Mouse (Mus musculus) left cerebral cortex, postnatal 25 days (tissue): ENCODE measurements around the gene Man1c1. TPM values are rescaled to one million over a fixed set of nuclear protein-coding genes. Genes with fewer than 3 reads are reported as not detected.

ENCODE experiments used
- DNase-seq, 2 experiments: peaks; one replicate each; pipeline ENCODE4 v3.0.0; 2022; ENCODE audit warnings: low spot score in 2 of 2, mixed read lengths in 1 of 2
- intact Hi-C: fragments of 180-260 bp; cut with DNase I; formaldehyde crosslinking; loops from one replicate; pipeline ENCODE4 v1.15.1; 2025
- total RNA-seq, 2 experiments: library from RNA; stranded (reverse); gene quantifications; 2 replicates each; pipeline ENCODE4 v1.2.3; 2021

Man1c1 gene
- total RNA-seq, 2 experiments from 2014 or later, result 42.3 to 42.7 TPM

DNA sequence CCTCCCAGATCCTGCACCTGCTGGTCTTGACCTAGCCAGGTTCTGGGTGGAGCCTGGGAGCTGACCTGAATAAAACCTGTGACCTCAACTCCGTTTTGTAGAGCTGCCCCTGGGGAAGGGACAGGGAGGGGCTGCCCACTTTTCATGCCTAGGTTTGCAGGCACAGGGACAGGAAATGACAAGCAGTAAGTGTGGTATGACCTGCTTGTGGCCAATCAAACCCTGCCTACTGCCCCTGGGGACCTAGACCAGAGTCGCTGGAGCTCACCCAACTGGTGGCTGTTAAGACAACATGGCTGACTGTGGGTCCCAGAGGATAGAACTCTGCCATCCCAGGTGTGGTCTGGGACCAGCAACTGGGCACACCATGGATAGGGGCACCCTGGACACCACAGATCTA, 51.9 kb downstream of the Man1c1 start:
- intact Hi-C loops, result no loop called here
- no peak for DNase-seq

DNA sequence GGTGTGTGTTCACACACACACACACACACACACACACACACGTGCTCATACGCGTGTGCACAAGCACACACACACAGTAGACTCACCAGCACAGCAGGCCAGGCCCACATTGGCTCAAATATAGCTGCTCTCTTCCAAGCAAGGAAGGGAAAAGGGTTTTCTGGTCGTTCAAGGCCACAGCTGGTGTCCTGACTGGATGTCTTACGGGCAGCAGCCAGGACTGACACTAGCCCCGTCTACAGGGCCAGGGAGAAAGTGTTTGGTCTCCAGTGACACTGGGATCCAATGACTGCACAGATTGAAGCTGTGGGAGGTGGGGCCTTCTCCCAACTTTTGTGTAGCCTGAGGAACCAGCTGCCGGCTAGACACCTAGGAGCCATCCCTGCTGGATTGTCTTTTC, 52.7 kb downstream of the Man1c1 start:
- intact Hi-C loops, result no loop called here
- no peak for DNase-seq

DNA sequence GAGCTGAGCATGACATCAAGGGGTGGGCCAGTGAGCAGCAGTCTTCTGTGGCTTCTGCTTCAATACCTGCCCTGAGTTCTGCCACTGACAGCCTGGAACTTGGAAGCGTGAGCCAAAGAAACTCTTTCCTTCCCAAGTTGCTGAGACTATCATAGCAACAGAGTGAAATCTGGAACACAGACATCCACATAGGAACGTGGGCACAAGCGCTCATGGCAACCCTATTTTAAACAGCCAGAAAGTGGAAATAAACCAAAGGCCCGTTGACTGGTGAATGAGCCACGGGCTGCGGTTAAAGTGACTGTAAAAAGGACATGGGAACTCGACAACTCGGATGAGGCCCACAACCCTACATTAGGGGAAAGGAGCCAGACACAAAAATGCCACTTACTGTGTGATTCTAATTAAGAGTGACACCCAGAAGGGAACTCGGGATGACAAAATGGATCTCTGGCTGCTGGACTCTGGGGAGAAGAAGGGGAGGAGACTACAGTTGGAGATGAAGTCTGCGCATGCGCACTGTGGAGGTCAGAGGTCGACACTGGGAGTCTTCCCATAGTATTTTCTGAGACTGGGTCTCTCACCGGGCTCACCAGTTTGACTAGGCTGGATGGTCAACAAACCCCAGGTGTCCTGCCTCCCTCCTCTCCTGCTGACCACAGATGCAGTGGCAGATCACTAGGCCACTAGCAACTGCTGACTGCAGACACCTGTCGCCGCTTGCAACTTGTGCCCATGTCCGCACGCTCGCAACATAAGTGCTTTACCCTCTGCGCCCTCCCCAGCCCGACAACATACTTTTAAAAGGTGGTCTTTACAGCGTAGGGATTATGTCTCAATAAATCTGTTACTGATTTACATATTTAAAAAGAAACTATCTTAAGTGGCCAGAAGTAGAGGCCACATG, 58.8 kb downstream of the Man1c1 start:
- intact Hi-C loops, result no loop called here
- peak; percentile 54 to 88 for DNase-seq

DNA sequence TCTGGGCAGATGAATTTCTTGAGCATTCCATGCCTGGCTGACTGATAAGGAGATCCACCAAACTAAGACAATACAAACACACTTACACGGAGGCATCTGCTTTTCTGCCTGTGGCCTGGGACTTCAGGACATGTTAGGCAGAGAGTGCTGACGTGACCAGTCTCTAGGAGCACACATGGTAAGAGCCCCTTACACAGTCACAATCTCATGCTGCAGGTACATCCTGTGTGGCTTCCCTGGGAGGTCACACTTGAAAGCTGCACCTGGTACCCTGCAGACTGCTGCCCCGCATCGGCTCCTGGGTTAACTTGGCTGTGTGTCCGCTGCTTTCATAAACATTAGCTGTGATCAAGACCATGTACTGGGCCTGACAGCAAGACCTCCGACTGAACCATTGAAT, 59.7 kb downstream of the Man1c1 start:
- no peak for DNase-seq
- intact Hi-C loops, result loop anchor here (5.0 kb wide), 1 partner anchor 38 kb away; no protein-coding TSS in a partner anchor

DNA sequence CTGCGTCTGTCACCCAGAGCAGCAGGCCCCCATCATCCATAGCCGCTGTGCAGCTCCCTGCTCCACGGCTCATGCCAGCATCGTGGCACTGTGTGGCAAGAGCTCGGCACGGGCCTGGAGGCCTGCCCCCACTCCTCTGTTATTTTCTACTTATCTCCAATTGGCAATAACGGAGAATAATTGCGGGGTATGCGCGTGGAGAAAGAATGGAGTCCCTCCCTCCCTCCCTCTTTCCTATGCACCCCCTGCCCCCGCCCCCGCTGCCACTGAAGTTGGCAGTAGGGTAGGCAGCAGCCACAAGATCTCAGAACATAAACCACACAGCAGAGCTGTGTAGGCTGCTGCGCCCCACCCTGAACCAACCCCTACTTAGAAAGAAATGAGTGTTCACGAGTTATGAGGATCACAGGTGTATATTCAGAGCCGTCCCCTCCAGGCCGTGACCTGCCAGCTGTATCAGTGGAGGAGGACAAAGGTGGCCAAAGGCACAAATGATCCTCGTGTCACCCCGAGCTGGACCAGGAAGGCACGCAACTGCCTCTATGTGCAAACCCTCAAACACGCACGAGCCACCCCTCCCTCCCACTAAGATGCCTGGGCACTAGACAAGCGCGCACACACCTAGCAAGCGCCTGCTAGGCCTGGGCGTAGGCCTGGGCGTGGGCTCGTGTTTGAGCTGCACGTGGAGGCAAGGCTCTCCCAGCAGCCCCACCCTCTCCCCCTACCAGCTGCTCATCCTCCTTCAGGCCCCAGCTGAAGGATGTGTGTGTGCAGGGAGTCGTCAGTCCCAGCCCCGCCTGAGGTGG, 62.2 kb downstream of the Man1c1 start:
- intact Hi-C loops, result loop anchor here (2.0 to 5.0 kb wide), 2 partner anchors 15 to 40 kb away; no protein-coding TSS in a partner anchor
- peak; percentile 64 to 84 for DNase-seq

DNA sequence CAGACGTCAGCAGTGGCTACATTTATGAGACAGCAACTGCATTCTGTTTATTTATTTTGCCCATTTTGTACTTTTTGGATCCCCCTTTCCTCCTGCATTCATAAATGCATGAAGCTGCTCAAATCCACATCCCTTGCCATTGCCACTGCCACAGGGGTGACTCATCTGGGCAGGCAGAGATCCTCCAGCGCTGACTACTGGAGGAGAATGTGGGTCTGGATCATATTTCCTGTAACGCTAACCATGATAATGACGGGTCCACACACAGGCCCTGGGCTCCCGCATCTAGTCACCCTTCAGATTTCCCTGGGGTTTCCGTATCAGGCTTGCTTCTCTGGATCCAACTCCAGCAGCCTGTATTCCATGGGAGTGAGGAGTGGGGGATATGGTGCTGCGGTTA, 64.8 kb downstream of the Man1c1 start:
- DNase-seq, result no peak
- intact Hi-C loops, result no loop called here

DNA sequence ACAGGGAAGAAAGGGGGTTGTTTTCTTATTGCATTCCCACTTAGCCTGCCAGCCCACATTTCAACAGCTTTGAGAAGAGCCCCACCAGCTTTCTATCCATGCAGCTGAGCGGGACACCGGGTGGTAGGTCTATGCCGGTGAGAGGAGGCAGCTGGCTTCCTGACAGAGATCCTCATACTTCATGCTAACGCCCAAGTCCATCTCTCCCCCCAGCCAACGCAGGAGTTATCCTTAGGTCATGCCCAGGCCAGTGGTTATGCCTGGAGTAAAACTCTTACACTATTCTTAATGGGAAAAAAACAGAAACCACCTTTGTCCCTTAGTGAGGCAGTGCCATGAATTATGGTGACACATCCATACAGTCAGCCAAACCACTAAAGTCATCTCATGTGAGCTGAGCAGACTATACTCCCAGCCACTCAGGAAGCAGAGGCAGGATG, 66.0 kb downstream of the Man1c1 start:
- DNase-seq, result no peak
- intact Hi-C loops, result no loop called here

DNA sequence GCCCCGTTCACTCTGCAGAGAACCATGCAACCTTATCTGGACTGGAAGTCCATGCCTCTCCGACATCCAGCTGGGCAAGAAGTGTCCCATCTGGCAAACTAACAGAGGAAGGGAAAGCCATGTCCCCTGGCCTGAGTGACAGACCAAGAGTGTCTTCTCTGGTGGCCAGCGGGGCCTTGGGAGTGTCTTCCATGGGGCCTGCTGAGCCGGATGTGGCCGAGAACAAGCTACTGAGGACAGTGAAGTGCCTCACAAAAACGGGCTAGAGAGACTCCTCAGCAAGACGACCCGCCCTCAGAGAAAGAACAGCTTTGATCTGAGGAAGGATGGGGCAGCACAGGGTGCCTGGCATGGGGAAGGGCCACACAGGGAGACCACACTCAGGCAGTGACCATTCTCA, 67.7 kb downstream of the Man1c1 start:
- intact Hi-C loops, result no loop called here
- DNase-seq, result no peak

DNA sequence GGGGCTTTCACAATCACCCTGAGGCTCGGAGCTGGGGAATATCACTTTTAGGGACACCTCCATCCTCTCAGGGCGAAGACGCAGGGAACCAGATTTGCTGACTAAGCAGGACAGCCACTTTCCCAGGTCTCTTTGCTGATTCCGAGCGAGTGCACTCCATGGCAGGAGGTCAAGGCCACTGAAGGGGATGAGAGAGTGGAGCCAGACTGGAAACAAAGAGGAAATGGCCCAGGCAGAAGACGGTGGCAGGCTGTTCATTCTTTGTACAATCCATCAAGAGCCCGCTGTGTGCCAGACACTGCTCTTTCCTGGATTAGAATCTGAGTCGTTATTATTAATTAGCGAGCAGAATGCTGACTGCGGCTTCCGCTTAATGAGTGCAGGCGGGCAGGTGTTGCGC, 70.1 kb downstream of the Man1c1 start:
- no peak for DNase-seq

DNA sequence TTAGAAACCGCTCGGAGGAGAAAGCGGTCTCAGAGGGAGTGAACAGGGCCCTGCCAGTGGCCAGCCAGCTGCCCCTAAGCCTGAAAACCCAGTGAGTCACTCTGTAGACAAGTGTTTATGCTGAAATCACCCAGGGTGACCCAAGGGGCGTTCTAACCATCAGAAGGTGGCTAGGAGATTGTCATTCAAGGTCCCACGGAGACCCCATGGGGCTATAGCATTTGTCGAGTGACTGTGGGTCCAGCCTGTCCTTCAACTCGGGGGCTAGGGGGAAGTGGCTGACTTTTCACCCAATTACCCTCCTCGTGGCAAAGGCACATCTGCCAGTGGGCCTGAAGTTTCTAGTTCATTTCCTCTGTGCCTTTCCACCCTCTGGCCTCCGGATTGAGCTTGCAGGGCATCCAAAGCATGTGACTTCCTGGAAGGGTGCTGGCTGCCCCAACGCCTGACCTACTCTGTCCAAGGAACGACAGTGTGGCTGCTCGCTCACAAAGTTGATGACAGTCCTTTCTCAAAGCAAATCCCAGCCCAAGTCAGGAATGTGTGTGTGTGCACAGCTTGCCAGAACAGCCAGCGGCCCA, 71.9 kb downstream of the Man1c1 start:
- peak in 1 of 2 experiments; percentile 58 for DNase-seq
- intact Hi-C loops, result loop anchor here (5.0 kb wide), 1 partner anchor 70 kb away; the partner anchor contains the start of gene Man1c1

More for the DNA sequence above, 70.1 kb downstream of the Man1c1 start:
- intact Hi-C loops, result loop anchor here (5.0 kb wide), 1 partner anchor 68 kb away; the partner anchor contains the start of gene Man1c1

DNA sequence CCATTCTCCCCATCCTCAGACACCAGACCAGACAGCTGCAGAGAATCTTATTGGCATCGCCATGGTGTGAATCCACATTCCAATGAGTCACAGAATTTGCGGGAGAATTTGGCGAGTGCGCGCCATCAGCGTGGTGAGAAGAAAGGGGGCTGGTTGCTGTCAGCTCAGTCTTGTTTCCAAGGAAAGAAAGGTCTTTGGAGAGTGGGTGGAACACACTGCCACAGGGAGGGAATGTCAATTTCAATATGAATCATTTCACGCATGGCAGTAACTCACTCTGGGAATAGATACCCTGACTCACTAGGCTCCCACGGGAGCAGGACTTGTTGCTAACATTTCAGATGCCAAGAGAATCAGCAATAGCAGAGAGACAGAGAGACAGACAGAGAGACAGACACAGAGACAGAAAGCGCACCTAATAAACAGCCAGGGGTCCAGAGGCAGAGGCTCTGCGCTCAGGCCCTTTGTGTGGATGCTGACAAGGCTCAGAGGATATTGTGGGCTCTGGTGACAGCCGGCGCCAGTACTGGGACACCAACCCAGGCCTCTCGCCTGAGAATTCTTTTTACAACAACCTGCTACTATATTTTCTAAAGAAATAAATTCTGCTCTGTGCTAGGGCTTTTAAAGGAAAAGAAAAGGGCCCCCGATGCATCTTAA, 72.5 kb downstream of the Man1c1 start:
- intact Hi-C loops, result loop anchor here (5.0 kb wide), 1 partner anchor 71 kb away; the partner anchor contains the start of gene Man1c1

DNA sequence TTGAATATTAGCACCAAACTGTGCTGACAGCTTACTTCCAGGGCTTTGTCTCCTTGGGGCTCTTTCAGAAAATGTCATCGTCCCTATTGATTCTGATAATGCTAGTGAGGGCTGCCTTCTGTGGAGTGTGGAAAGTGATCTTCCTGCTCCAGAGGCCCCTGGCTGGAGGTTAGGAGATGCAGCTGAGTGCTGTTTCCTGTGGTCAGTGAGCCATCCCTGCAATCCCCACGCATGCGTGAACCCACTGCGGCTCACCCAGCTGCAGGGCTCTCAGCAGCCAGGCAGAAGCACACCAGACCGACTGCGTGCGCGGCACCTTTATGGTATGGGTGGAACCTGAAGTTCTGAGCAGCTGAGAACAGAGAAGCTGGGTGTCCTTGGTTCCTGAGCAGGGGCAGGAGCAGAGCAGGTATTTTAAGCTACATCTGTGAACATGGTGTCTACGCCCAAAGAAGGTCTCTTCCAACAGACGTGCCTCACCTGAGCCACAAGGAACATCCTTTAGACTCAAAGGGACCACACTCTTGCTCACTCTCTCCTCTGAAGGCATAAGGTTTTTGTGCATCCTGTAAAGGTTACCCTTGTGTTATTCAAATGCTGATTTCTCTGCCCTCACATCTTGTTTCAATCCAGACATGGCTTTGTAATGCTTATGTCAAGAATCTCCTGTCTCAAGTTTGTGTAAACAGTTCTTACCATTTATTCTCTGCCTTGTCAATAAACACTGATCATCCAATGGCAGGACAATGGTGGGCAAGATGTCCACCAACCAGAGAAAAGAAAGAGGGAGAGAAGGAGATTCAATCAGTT, 75.3 kb downstream of the Man1c1 start:
- DNase-seq, result no peak
- intact Hi-C loops, result loop anchor here (5.0 kb wide), 1 partner anchor 46 kb away; no protein-coding TSS in a partner anchor

More for the DNA sequence above, 72.5 kb downstream of the Man1c1 start:
- peak; percentile 76 to 95 for DNase-seq

DNA sequence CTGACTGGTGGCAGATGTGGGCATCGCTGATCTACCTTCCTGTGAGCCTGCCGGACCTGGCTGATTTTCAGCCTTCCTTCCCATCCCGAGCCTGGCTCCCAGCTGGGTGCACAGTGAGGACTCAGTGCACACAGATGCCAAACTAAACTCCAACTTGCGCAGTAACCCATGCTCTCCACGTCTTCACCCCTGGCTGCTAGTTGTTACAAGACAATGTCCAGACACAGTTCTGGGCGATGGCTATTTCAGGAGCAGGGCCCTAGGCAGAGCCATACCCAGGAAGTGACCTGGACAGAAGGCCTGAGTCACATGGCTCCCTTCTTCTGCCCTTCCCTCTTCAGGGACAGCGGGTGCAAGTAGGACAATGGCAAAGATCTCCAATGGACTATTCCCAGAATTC, 76.0 kb downstream of the Man1c1 start:
- DNase-seq, result no peak
- intact Hi-C loops, result loop anchor here (5.0 kb wide), 1 partner anchor 46 kb away; no protein-coding TSS in a partner anchor

DNA sequence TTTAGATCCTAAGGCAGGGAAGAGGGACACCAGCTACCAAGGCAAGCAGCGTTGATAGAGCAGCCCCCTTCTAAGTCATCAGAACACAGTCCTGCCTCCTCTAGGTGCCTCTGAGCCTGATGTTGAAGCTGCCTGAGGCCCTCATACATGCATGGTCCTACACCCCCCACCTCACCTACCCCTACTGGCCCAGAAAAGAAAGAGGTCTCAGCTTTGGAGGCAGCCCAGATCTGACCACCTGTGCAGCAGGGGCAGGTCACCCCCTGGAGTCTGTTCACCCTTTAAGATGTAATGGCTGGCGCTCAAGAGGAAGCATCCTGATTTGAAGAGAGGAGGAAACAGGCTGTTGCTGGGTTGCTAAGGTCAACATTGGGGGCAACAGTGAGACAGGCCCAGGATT, 77.2 kb downstream of the Man1c1 start:
- DNase-seq, result no peak
- intact Hi-C loops, result loop anchor here (2.0 to 5.0 kb wide), 3 partner anchors 16 to 45 kb away; no protein-coding TSS in a partner anchor

DNA sequence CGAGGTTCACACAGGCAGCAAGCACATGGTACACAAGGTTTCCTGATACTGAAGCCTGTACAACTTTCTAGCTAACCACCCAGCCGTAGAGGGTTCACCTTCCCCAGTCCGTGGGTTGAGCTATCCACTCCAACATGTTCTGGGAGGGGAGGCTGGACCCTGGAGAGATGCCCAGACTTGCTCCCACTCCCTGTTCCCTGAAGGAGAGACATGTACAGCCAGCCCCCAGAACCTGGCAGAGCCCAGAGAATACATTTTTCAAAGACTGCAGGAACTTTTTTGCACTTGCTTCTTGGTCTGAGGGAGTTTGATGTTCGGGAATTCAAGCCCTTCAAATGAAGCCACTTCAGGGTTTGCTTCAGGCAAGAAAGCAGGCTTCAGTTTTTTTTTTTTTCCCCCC, 77.7 kb downstream of the Man1c1 start:
- DNase-seq, result peak; percentile 64 to 93
- intact Hi-C loops, result loop anchor here (2.0 to 5.0 kb wide), 3 partner anchors 16 to 44 kb away; no protein-coding TSS in a partner anchor

DNA sequence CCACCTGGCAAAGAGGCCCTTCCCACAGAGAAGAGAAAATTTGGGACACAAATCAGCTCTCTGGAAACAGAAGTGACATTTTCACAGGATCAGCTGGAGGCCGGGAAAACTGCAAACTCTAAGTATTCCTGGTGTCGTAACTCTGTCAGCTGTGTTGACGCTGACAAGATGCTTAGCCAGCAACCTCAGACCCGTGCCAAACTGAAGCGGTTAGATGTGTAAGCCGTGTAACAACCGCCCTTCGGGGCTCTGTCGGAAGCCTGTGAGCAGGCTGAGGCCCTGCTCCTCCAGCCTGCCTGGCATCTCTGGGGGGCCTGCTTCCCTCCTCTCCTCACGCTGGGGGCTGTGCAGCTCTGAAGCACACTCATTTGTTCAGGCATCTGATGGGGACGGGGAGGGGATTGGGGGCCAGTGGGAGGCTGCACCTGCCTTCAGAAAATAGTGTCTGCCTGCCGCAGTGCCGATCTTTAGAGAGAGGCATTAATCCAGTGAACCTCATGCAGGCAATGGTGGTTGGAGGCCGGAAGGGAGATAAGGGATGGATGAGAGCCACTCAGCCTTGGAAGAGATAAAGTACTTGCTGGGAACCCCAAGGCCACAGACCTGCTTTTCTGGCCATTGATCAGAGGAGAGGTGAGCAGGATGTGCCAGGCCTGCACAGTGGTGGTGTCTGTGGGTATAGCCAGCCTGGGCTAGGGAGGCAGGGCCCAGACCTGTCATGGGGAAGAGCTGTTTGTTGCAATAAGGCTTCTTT, 79.8 kb downstream of the Man1c1 start:
- intact Hi-C loops, result no loop called here
- DNase-seq, result peak; percentile 53 to 82

DNA sequence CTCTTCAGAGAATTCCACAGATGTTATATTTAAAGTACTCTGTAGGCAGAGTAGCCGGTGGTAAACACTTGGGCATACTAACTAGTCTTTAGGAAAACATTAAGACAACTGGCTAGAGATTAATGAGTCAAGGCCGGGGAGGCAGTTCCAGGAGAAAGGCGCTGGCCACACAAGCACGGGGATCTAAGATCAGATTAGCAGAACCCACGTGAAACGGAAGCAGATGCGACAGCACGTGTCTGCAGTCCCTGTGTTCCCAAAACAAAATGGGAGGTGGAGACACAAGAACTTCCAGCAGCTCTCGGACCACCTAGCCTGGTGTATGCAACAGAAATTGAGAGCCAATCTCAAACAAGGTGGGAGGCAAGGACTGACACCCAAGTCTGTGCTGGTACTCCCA, 82.4 kb downstream of the Man1c1 start:
- intact Hi-C loops, result no loop called here
- no peak for DNase-seq

DNA sequence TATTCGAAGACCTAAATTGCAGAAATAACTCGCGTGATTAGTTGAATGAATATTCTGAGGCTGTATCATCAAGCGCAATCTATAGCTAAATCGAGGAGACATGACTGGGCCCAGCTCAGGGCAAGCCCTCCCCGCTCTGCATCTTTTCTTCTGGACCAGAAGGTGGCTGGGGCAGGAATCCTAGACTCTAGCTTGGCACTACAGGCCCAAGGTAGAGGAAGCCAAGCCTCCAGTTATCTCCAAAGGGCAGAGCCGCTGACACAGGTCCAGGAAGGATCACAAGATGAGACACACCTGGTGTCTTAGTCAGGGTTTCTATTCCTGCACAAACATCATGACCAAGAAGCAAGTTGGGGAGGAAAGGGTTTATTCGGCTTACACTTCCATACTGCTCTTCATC, 83.8 kb downstream of the Man1c1 start:
- no peak for DNase-seq
- intact Hi-C loops, result no loop called here
